Mouse (Mus musculus) hindbrain, embryonic 11.5 days (tissue): ENCODE data around the gene Bcl11b. TPM values are rescaled to one million over a fixed set of nuclear protein-coding genes. Genes with fewer than 3 reads are reported as not detected.

Experiments used
- ATAC-seq: fragments of 200-750 bp; cut with Nextera tagmentation; 2 replicates; pipeline ENCODE4 v1.8.0; 2017; ENCODE audit warnings: mild to moderate bottlenecking, moderate TSS enrichment, moderate library complexity; ENCODE audit not compliant: low FRiP score
- DNase-seq: peaks from one replicate; pipeline ENCODE4 v3.0.0-alpha.2; 2015; ENCODE audit warnings: low spot score
- H3K27ac ChIP-seq: fragments of 300-500 bp; sonication (generic); 2 replicates; pipeline ENCODE4 v1.5.1; 2014; ENCODE audit warnings: mild to moderate bottlenecking, low read depth, low read length
- H3K27me3 ChIP-seq: fragments of 300-500 bp; sonication (generic); 2 replicates; pipeline ENCODE4 v1.6.1; 2014; ENCODE audit warnings: mild to moderate bottlenecking, low read length, moderate library complexity, mixed read lengths; ENCODE audit not compliant: control insufficient read depth, insufficient read depth
- H3K36me3 ChIP-seq: fragments of 300-500 bp; sonication (generic); 2 replicates; pipeline ENCODE4 v1.6.1; 2014; ENCODE audit warnings: mild to moderate bottlenecking, low read length, moderate library complexity, mixed read lengths; ENCODE audit not compliant: control insufficient read depth, insufficient read depth
- H3K4me1 ChIP-seq: fragments of 300-500 bp; sonication (generic); replicated peaks from 2 replicates; pipeline ENCODE4 v1.6.1; 2014; ENCODE audit warnings: low read length, mixed read lengths; ENCODE audit not compliant: control insufficient read depth, insufficient read depth
- H3K4me2 ChIP-seq: fragments of 300-500 bp; sonication (generic); replicated peaks from 2 replicates; pipeline ENCODE4 v1.6.1; 2014; ENCODE audit warnings: mild to moderate bottlenecking, low read depth, low read length
- H3K4me3 ChIP-seq: fragments of 300-500 bp; sonication (generic); 2 replicates; pipeline ENCODE4 v1.5.1; 2014; ENCODE audit warnings: low read depth, low read length
- H3K9ac ChIP-seq: fragments of 300-500 bp; sonication (generic); 2 replicates; pipeline ENCODE4 v1.6.1; 2014; ENCODE audit warnings: low read depth, low read length
- H3K9me3 ChIP-seq: fragments of 300-500 bp; sonication (generic); 2 replicates; pipeline ENCODE4 v1.6.1; 2016; ENCODE audit warnings: low read length; ENCODE audit not compliant: control insufficient read depth
- WGBS: fragments of 180-500 bp; shearing (Covaris S2); extraction: QIAGEN DNeasy Blood & Tissue Kit; methylation state at CpG from one replicate; pipeline ENCODE4 v1.1.7; 2014; 5-methylcytosine and 5-hydroxymethylcytosine counted together
- polyA plus RNA-seq: library from polyadenylated mRNA; unstranded; fragments of >200 nt; fragmentation: Nextera tagmentation; extraction: Ambion mirVana; gene quantifications from 2 replicates; pipeline ENCODE4 v1.2.1, GENCODE M21; 2014

Bcl11b gene
- polyA plus RNA-seq, 1 experiment from 2014 or later = 6.8 TPM

GRCm38 (mm10) chr12:107964396-107965085 is 38.9 kb downstream of the Bcl11b start:
- WGBS = 75% methylated on average over 14 of the region's 14 CpGs
- ATAC-seq (no peak), DNase-seq (no peak)
- Histone ChIP-seq H3K4me1 (peaks cover 16% of the 10 kb centered on the region), H3K9me3 (no peaks in the 10 kb centered on the region), H3K4me2 (no peak overlapping the region), H3K27ac (no peak overlapping the region), H3K27me3 (no peaks in the 10 kb centered on the region), H3K9ac (no peak overlapping the region), H3K36me3 (no peaks in the 10 kb centered on the region), H3K4me3 (no peak overlapping the region)

DNA sequence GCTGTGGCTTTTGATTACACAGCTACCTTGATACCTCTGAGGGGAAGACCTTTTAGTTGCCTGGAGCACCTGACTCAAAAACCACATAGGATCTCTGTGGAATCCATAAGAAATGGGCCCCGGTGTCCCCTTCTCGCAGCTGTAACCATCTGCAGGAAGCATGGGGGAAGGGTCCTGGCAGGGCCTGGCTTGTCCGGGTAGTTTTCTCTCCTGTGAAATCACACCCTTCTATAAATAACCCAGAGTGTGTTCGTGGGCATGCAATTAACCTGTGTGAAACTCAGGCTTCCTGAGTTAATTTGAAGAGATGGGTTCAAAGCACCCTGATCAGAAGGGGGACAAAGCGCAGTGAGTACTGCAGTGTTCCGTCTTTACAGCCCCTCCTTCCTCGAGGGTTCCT is 40.5 kb downstream of the Bcl11b start:
- 72% methylated on average over 7 of the region's 7 CpGs for WGBS
- Histone ChIP-seq H3K9me3 (no peaks in the 10 kb centered on the region), H3K4me2 (no peak overlapping the region), H3K27me3 (no peaks in the 10 kb centered on the region), H3K9ac (no peak overlapping the region), H3K4me1 (peaks cover 13% of the 10 kb centered on the region), H3K36me3 (no peaks in the 10 kb centered on the region), H3K4me3 (no peak overlapping the region), H3K27ac (no peak overlapping the region)
- ATAC-seq (no peak), DNase-seq (no peak)

DNA sequence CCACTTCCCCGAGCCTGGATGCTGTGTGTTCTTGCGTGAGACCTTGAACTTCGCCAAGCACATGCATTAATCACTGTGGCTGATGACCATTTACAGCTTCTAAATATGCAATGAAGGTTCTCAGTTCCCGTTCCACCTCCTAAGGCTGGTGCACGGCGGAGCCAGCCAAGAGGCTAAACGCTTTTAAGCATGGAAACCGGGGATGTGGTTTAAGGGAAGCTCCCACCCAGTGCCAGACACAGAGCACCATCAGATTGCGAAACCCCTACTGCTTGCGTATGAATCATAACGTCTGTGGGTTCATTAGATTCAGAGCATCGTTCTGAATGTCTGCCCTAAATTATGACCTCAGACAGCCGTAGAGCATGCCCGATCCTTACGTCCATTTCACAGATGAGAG is 41.6 kb downstream of the Bcl11b start:
- ATAC-seq (no peak), DNase-seq (no peak)
- H3K36me3 ChIP-seq = no peaks in the 10 kb centered on the region
- peaks cover 13% of the 10 kb centered on the region for H3K4me1 ChIP-seq
- WGBS = 81% methylated on average over 15 of the region's 15 CpGs
- H3K9ac ChIP-seq = no peak overlapping the region
- H3K9me3 ChIP-seq = no peaks in the 10 kb centered on the region
- no peak overlapping the region for H3K4me3 ChIP-seq
- H3K27ac ChIP-seq = no peak overlapping the region
- no peak overlapping the region for H3K4me2 ChIP-seq
- H3K27me3 ChIP-seq = no peaks in the 10 kb centered on the region

- ATAC-seq (no peak), DNase-seq (no peak)
- Histone ChIP-seq H3K4me1 (peaks cover 13% of the 10 kb centered on the region), H3K9ac (no peak overlapping the region), H3K27ac (no peak overlapping the region), H3K4me2 (no peak overlapping the region), H3K9me3 (no peaks in the 10 kb centered on the region), H3K36me3 (no peaks in the 10 kb centered on the region), H3K4me3 (no peak overlapping the region), H3K27me3 (no peaks in the 10 kb centered on the region)
- 60% methylated on average over 12 of the region's 12 CpGs for WGBS
Observed at GRCm38 (mm10) chr12:107960789-107961491, 42.5 kb downstream of the Bcl11b start.

- WGBS = 61% methylated on average over 14 of the region's 14 CpGs
- Histone ChIP-seq H3K4me1 (peaks cover 10% of the 10 kb centered on the region), H3K27me3 (no peaks in the 10 kb centered on the region), H3K4me2 (no peak overlapping the region), H3K9me3 (no peaks in the 10 kb centered on the region), H3K27ac (0 out of 2 replicates have a peak overlapping the region, but pooled peaks have one; percentile 54), H3K4me3 (no peak overlapping the region), H3K36me3 (no peaks in the 10 kb centered on the region), H3K9ac (no peak overlapping the region)
- ATAC-seq (no peak), DNase-seq (peak; percentile 36)
Observed at GRCm38 (mm10) chr12:107960365-107960764, 43.0 kb downstream of the Bcl11b start.

DNA sequence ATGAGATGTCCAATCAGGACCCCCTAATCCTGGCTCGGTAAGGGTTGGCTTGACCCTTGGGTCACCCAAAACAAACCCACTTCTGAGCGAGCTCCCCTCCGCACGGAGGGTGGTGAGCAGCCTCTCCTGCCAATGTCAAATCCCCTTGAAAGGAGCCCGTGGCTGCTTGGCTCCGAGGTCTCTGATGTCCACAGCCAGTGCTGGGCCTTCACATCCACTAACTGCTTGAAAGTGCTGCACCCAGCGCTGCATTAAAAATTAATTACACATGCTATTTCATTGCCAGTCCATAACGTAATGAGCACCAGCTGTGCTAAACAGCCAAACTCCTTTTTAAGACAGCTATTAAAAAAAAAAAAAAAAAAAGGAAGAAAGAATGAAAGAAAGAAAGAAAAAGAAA is 43.5 kb downstream of the Bcl11b start:
- H3K27ac ChIP-seq = no peak overlapping the region
- ATAC-seq = no peak
- no peaks in the 10 kb centered on the region for H3K36me3 ChIP-seq
- no peaks in the 10 kb centered on the region for H3K9me3 ChIP-seq
- DNase-seq = no peak
- H3K4me2 ChIP-seq = no peak overlapping the region
- WGBS = 59% methylated on average over 8 of the region's 8 CpGs
- H3K9ac ChIP-seq = no peak overlapping the region
- H3K4me3 ChIP-seq = no peak overlapping the region
- H3K27me3 ChIP-seq = no peaks in the 10 kb centered on the region
- peaks cover 10% of the 10 kb centered on the region for H3K4me1 ChIP-seq

DNA sequence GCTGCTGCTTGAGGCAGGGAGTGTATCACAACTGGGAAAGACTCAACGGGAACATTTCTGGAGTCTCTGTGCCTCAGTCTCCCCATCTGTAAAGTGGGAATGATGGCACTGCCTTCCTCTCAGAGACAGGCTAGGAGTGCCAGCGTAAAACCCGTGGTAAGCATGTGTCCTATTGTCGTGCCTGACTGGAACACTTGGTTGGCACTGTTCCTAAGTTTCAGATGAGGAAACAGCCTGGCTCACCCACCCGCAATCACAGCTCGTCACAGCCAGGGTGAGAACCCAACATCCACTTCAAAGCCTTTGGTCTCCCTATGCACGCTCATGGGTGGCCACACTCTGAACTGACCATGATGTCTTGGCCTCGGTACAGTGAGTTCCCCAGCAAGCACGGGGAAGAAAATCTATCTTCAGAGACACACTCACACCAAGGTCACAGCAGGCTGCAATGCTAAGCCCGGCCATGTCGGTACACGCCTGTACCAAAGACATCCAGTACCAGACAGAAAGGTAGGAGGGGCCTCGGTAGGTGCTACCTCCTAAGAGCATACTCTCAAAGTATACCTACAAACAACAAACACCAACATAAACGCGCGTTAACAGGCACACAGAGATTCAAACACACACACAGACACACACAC is 50.2 kb downstream of the Bcl11b start:
- Histone ChIP-seq H3K4me3 (no peak overlapping the region), H3K4me2 (no peak overlapping the region), H3K36me3 (no peaks in the 10 kb centered on the region), H3K9ac (no peak overlapping the region), H3K4me1 (no peaks in the 10 kb centered on the region; the same call in 1 of the 2 replicates), H3K27ac (no peak overlapping the region), H3K9me3 (no peaks in the 10 kb centered on the region), H3K27me3 (no peaks in the 10 kb centered on the region)
- WGBS = 92% methylated on average over 16 of the region's 16 CpGs
- DNase-seq (no peak), ATAC-seq (no peak)

- Histone ChIP-seq H3K27ac (no peak overlapping the region), H3K9ac (no peak overlapping the region), H3K36me3 (no peaks in the 10 kb centered on the region), H3K9me3 (no peaks in the 10 kb centered on the region), H3K4me1 (no peaks in the 10 kb centered on the region; the same call in 1 of the 2 replicates), H3K4me2 (no peak overlapping the region), H3K4me3 (no peak overlapping the region), H3K27me3 (no peaks in the 10 kb centered on the region)
- DNase-seq (no peak), ATAC-seq (no peak)
- WGBS = 65% methylated on average over 20 of the region's 20 CpGs
Observed at GRCm38 (mm10) chr12:107952318-107952724, 51.1 kb downstream of the Bcl11b start.
